Mouse (Mus musculus) cerebellum, adult 2 months (tissue): Measurements from ENCODE around the gene Srp54a.
A peak's percentile ranks its signal among the peaks of the same experiment; 100 is the strongest.
"Not testable (repeated sequence)": the region's sequence is repeated elsewhere in the genome, so short reads cannot be mapped to it uniquely, and the experiment has no call there.

Source experiments
- CTCF ChIP-seq: fragments of 200-500 bp; IDR thresholded peaks from 2 replicates; pipeline ENCODE4 v1.5.1; 2011; ENCODE audit warnings: low read depth, mild to moderate bottlenecking, control low read depth, low read length, moderate library complexity, borderline replicate concordance; ENCODE audit not compliant: insufficient read depth
- POLR2A ChIP-seq: fragments of 200-500 bp; IDR thresholded peaks from 2 replicates; pipeline ENCODE4 v1.6.1; 2011; ENCODE audit warnings: low read length, control low read depth, borderline replicate concordance; ENCODE audit not compliant: insufficient read depth

DNA sequence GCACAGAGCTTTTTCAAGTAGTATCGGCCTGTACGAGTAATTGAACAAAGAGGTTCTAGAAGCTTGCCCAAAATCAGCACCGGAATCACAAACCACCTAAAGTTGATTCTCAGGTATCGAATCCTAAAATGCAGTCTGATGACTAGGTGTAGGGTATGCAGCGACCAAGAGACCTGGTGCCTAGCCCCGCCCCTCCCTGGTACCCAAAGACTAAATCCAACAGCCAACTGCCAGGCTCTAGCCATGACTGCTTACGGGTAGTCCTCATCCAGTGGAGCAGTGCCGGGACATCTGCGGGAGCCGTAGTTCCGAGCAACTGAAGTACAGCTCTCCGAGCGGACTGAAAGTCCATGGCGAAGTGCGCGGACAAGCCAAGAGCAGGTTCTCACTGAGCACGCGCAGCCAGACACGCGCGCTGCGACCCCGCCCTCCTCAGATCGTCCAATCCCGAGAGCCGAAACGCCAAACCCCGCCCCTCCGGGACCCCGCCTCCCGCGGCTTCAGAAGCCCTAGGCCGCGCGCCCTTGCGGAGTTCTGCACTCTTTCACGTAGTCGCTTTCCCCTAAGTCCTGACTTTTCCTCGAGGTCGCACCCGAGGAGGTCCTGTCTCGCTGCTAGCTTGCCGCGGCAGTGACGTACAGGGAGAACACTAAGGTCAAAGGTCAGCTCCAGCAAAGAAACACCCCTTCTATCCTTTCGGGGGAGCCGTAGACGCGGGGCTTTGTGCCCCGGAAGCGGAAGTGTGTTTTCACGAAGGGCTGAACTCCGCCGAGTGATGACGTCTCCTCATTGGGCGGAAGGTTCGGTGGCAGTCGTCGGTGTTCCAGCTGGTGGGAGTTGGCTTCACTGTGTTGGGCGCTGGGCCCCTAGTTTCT, at the start of gene Srp54a, which contains the start of gene 2700097O09Rik:
- TF ChIP-seq CTCF: not testable (repeated sequence)
- TF ChIP-seq POLR2A: peak; percentile 52; the same call in 1 of the 2 replicates
